Mouse (Mus musculus): ENCODE data around the gene Lrp5.
A peak's percentile ranks its signal among the peaks of the same experiment; 100 is the strongest.

Gene Lrp5

GRCm38 (mm10) chr19:3610886-3611285 is 75.5 kb downstream of the Lrp5 start:
- DNase-seq, result peak; percentile 76 to 79

DNA sequence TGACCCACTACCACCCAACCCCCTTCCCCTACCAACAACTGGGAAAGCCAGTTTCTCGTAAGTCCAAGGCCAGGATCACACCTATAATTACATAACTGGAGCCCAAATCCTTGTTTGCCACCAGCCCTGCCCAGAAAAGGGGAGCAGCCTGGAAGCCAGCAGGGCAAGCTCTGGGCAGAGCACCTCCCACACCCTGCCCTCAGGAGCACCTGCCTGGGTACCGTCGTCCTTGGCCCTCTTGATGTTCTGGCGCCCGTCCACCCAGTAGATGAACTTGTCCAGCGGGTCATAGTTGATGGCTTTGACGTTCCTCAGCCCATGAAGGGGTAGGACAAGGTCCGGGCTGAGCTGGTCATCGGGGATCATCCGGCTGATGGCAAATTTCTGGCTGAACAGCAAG is 76.5 kb downstream of the Lrp5 start:
- peak; percentile 28 to 34 for DNase-seq

DNA sequence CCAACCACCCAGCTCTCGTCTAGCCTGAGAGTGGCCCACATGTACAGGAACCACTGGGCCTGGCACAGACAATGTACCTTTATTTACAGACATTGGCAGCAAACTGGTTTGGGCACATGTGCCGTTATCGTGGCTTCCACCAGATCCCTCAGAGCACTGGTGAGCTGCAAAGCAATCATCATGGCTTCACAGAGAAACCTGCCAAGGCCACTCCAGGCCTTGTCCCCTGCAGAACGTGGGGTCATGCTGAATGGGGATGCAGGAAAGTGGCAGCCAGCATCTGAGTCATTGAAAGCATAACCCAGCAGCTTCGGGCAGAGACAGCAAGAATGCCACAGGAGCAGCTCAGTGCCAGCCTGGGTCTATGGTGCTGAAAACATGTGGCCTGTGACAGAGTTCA is 92.0 kb downstream of the Lrp5 start:
- no peak for DNase-seq

DNA sequence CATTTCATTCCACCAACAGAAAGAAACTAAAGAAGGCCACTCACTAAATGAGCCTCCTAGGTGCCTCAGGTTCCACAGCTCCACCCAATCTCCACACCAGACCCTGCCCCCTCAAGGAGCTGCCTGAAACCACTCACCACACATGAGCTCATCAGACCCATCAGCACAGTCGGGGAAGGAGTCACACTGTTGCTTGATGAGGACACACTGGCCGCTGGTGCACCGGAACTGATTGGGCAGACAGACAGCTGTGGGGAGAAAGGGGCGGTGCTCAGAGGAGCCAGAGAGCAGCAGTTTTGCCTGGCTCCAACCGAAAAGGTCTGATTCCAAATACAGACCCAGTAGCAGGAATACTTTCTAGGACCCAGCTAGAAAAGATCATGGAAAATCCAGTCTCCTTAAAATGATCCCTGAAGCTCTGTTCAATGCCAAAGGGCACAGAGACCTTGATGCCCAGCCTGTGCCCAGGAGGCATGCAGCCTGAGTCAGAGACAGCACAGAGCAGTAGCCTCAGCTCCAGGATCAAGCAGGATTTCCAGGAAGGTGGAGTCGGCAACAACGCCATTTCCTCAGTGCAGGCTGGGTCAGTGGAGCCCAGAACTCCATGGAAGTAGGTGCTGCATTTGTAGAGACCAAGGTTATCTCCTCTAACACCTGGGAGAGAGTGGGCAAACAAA is 92.8 kb downstream of the Lrp5 start:
- DNase-seq, result no peak

GRCm38 (mm10) chr19:3589968-3590367 is 96.4 kb downstream of the Lrp5 start:
- DNase-seq, result no peak

DNA sequence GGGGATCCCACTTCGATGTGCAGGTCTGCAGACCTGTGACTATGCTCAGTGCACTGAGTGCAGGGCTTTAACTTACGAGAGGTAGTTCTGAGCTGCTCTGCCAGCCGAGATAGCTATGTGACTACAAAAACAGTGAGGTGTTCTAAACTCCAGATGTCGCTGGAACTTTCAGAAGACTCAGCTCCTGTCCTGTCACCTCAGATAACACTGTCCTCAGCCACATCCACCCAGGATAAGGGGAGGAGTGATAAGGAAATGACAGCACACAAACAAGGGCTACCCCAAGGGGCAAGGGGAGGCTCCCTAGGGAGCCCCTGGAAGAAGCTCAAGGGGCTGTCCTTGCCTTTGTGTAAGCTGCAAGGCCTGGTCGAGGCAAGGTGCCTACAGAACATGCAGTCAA is 96.8 kb downstream of the Lrp5 start:
- no peak for DNase-seq

DNA sequence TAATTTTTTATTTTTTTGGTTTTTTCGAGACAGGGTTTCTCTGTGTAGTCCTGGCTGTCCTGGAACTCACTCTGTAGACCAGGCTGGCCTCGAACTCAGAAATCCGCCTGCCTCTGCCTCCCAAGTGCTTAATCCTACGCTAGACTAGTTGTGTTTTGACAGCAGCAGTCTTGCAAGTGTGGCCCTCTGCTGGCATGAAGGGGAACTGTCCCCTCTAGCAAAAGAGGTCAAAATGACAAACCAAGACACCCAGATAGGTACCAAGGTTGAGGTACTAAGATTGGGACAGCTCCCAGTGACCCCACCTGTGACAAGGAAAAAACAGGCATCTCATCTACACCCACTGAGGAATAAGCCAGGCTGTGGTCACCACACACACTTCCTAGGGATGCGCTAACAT is 98.6 kb downstream of the Lrp5 start:
- DNase-seq, result peak in 1 of 2 experiments; percentile 28

DNA sequence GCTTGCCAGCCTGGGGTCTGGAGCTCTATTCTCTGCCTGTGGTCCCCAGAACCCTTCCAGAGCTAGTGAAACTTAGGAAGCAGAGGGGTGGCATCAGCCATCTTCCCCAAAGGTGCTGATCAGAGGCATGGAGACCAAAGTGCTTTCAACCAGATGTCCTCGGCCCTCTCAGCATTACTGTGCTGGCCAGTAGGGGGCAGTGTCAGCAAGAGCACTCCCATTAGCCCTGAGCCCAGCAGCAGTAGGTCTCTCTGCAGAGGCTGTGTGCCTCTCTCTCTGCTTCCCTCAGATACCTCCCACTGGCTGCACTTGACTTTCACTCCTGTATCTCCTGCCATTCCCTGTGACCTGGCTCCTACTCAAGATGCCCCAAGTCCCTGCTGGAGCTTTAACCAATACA is 99.8 kb downstream of the Lrp5 start:
- DNase-seq, result peak; percentile 69 to 71

DNA sequence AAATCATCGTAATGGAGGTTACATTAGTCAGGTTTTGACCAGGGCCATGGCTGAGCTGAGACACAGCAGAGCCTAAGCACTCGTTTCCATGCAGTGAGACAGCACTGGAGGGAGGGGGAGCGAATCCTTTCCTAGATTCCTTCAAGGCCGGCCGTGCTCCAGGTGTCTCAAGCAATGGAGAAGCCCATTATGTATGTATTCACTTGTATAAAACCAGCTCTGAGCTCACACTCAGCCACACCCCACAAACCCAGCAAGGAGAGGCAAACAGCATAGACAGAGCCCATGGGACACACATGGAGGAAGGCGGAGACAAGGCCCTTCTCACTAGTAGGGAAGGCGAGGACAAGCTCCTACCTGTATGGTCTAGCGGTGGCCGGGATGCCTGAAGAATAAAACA is 100.3 kb downstream of the Lrp5 start:
- DNase-seq, result no peak

GRCm38 (mm10) chr19:3581326-3581725 is 105.0 kb downstream of the Lrp5 start:
- peak; percentile 85 to 86 for DNase-seq

DNA sequence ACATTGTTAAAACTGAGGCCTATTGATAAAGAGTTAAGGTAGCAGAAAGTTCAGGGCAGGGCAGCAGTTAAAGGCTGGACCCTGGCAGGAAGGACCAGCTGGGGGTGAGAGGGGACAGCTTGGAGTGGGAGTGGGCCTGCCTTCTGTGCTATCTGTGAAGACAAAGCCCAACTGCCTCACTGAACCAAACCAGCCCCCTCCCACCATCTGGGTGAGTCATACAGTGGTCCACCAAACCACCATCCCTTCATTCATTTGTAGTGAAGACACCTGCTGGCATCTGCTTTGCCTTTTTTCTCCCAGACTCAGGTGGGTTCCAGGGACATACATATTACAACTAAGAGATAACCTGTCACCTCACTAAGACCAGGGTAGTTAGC is 108.5 kb downstream of the Lrp5 start:
- no peak for DNase-seq

GRCm38 (mm10) chr19:3577265-3577910 is 109.0 kb downstream of the Lrp5 start:
- DNase-seq, result no peak

DNA sequence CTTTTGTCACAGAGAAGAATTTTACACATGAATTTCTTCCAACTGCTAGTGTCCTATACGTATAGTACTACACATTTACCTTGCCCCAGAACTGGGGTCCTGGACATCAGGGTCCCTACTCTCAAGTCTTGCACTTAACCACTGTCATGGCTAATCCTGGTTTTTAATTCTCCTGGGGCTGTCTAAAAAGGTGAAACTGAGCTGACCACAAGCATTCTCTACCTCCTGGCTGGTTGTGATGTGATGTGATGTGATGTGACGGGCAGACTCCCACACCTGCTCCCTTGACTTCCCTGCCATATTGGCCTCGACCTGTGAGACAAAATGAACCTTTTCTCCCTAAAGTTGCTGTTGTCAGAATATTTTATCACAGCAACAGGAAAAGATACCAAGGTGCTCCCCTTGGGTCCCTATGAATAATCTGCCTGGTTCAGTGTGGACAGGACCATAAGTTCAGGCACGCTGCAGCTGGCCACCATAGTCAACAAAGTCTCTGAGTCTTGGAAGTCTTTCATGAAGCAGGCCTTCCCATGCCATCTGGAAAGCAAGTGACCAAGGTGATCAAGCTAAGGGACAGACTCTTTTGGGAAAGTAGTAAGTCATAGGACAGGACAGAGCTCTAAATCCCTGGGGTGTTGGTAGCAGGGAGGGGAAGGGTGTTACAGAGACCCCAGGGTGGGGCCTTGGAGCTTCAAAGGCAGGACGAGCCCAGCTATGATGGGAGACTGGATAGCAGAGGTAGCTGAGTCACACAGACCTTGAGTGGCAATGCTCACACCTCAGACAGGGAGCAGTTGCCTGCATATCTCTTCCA is 109.7 kb downstream of the Lrp5 start:
- peak; percentile 30 to 45 for DNase-seq

DNA sequence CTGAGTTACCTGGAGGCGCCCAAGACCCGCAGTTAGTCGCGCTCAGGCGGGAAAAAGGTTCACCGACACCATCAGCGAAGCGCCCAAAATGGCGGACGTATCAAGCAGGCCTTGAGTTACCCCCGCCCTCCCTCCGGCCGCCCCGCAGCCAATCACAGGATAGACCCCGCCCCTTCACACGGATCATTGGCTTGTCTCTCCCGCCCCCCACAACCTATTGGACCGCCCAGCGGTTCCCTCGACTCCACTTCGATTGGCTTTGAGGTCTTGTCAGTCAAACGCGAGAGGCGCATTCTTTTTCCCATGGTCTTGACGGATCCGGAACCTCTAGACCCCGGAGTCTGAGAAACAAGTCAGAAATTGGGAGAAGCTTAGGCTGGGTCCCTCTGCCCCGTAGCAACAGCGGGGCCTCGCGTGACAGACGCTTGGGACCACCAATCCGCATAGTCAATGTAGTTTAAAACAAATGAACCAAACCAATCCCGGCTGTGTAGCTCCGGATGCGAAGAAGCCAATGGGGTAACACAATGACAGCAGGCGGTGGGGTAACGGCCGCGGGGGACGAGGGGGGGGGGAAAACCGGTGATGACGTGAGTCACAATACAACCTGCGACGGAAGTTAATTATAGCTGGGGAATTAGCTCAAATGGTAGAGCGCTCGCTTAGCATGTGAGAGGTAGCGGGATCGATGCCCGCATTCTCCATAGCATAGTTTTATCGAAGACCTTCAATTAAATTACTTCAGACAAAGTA is 110.6 kb downstream of the Lrp5 start, which contains the start of gene Ppp6r3:
Ppp6r3 (minus strand) TSS at position 118 of the 753 bp plus-strand sequence.
- DNase-seq, result peak; percentile 99

- DNase-seq, result peak in 1 of 2 experiments; percentile 88
Measured at GRCm38 (mm10) chr19:3575276-3575631, 111.1 kb downstream of the Lrp5 start.

GRCm38 (mm10) chr19:3574593-3575094 is 111.7 kb downstream of the Lrp5 start:
- DNase-seq, result peak in 1 of 2 experiments; percentile 25

GRCm38 (mm10) chr19:3564309-3564708 is 122.1 kb downstream of the Lrp5 start:
- DNase-seq, result peak; percentile 39 to 52

DNA sequence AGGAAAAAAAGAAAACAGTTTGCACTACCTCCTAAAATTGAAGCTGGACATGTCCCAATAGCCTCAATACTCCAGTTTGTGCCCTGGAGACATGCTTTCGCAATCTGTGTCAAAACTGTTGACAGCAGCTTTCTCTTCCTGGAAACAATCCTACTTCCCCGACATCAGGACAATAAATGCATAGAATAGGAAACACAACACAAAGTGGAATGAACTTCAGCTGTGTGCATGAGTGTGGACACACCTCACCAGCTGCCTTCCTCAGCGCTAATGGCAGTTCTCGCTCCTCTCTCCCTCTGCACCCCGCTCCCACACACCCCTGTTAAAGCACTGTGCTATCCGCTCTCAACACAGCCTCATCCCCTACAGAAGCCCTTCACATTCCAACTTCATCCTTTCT is 123.6 kb downstream of the Lrp5 start:
- DNase-seq, result no peak

GRCm38 (mm10) chr19:3562298-3562697 is 124.1 kb downstream of the Lrp5 start:
- no peak for DNase-seq

- no peak for DNase-seq
Measured at GRCm38 (mm10) chr19:3556169-3556827, 130.1 kb downstream of the Lrp5 start.

DNA sequence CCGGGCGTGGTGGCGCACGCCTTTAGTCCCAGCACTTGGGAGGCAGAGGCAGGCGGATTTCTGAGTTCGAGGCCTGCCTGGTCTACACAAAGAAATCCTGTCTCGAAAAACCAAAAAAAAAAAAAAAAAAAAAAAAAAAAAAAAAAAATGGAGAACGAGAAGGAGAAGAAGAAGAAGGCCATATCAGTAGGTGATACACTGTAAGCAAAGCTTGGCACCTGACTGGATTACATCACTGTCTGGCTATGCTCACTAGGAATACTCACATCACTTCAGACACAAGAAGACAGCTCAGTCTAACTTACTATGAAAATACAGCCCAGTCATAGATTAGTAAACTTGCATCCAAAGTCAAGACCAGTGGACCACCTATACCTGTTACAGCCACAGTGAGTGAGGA is 131.6 kb downstream of the Lrp5 start:
- no peak for DNase-seq

- DNase-seq, result no peak
Measured at GRCm38 (mm10) chr19:3551573-3552159, 134.7 kb downstream of the Lrp5 start.

Data from cerebellum, postnatal 10 days (tissue).